Mouse (Mus musculus): ENCODE results near the gene Glrb.

DNA sequence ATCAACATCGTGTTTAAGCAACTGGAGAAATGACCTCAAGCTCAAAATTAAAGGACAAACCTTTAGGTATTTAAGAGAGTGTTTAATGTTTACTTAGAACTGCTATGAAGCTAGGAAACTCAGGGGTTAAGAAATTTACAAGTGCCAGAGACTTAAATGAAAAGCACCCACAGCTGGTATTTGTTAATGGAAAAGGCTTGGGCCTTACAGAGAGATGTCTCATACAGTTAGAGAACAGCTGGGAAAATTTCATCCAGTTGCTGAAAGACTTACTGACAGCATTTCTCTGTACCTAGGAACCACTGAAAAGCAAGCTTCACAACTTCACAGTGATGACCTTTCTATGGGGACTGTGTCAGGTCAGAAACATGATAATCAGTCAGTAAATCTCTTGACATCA lies 28.3 kb downstream of the Glrb start:
- TF ChIP-seq CTCF (IDR thresholded peaks at IDR 0.05; ENCODE audit: insufficient read depth, low read length) (no peak), POLR2A (IDR thresholded peaks at IDR 0.05; ENCODE audit: borderline replicate concordance, extremely low read depth, low read depth, low read length) (no peak)

Data from lung, adult 2 months (tissue).